Mouse (Mus musculus) ES-E14 (cell line): ENCODE data around the gene Tnrc18. TPM values are rescaled to one million over a fixed set of nuclear protein-coding genes. Genes with fewer than 3 reads are reported as not detected.
A peak's percentile ranks its signal among the peaks of the same experiment; 100 is the strongest.

Experiments
- DNase-seq: peaks from one replicate; pipeline ENCODE4 v3.0.0-alpha.2; 2013; ENCODE audit warnings: low read depth, low spot score
- H3K27ac ChIP-seq: 2 replicates; pipeline ENCODE4 v1.5.1; 2012; ENCODE audit warnings: low read depth, mild to moderate bottlenecking, low read length, moderate library complexity, mixed read lengths; ENCODE audit not compliant: poor library complexity, insufficient read depth, severe bottlenecking
- H3K36me3 ChIP-seq: 2 replicates; pipeline ENCODE4 v1.6.1; 2012; ENCODE audit warnings: mild to moderate bottlenecking, low read length, moderate library complexity, mixed read lengths; ENCODE audit not compliant: control insufficient read depth, poor library complexity, insufficient read depth, severe bottlenecking
- H3K4me1 ChIP-seq, 2 experiments: fragments of 150-350 bp in 1 of 2; sonication (generic) in 1 of 2; 2 replicates each; pipeline ENCODE4 v1.6.1; 2012; ENCODE audit warnings: low read length in 2 of 2, mild to moderate bottlenecking in 1 of 2, mixed read lengths in 1 of 2; ENCODE audit not compliant: control insufficient read depth in 2 of 2, insufficient read depth in 2 of 2, poor library complexity in 1 of 2
- H3K4me3 ChIP-seq, 2 experiments: fragments of 150-350 bp in 1 of 2; sonication (generic) in 1 of 2; 2 replicates each; pipeline ENCODE4 v1.5.1; 2012; ENCODE audit warnings: low read length in 2 of 2, low read depth in 1 of 2, mild to moderate bottlenecking in 1 of 2, mixed read lengths in 1 of 2; ENCODE audit not compliant: insufficient read depth in 1 of 2, poor library complexity in 1 of 2, severe bottlenecking in 1 of 2
- H3K9ac ChIP-seq: 2 replicates; pipeline ENCODE4 v1.6.1; 2012; ENCODE audit warnings: low read depth, mild to moderate bottlenecking, low read length, mixed read lengths; ENCODE audit not compliant: poor library complexity, insufficient read depth, severe bottlenecking
- H3K9me3 ChIP-seq: fragments of 150-350 bp; sonication (generic); 2 replicates; pipeline ENCODE4 v1.6.1; 2012; ENCODE audit warnings: low read depth, mild to moderate bottlenecking, low read length; ENCODE audit not compliant: control insufficient read depth, insufficient read depth
- CHD2 ChIP-seq: IDR thresholded peaks from 2 replicates; pipeline ENCODE4 v1.6.1; 2014; ENCODE audit warnings: mild to moderate bottlenecking, low read depth, low read length, inconsistent platforms
- HCFC1 ChIP-seq: IDR thresholded peaks from 2 replicates; pipeline ENCODE4 v1.6.1; 2012; ENCODE audit warnings: low read length, inconsistent platforms, borderline replicate concordance; ENCODE audit not compliant: insufficient read depth
- MAFK ChIP-seq: IDR thresholded peaks from 2 replicates; pipeline ENCODE4 v1.6.1; 2014; ENCODE audit warnings: mild to moderate bottlenecking, low read depth, low read length, inconsistent platforms; ENCODE audit not compliant: insufficient read depth
- ZC3H11A ChIP-seq: IDR thresholded peaks from 2 replicates; pipeline ENCODE4 v1.6.1; 2012; ENCODE audit warnings: low read depth, mild to moderate bottlenecking, inconsistent platforms, low read length, borderline replicate concordance
- ZNF384 ChIP-seq: IDR thresholded peaks from 2 replicates; pipeline ENCODE4 v1.6.1; 2012; ENCODE audit warnings: low read depth, low read length, inconsistent platforms
- in situ Hi-C, 2 experiments: fragments of 600-800 bp; cut with MboI; formaldehyde crosslinking; loops; one replicate each; pipeline ENCODE4 v1.15.1; 2025; ENCODE audit warnings: low sequenced_read_pairs in 2 of 2, inconsistent platforms in 1 of 2; ENCODE audit not compliant: unreplicated experiment in 2 of 2
- total RNA-seq: library from RNA; depleted of rRNA; stranded (reverse); fragments of 300-350 nt; gene quantifications from 2 replicates; pipeline ENCODE4 v1.2.3, GENCODE M21; 2012

Tnrc18 gene
- total RNA-seq, 1 experiment = 20.7 TPM

DNA sequence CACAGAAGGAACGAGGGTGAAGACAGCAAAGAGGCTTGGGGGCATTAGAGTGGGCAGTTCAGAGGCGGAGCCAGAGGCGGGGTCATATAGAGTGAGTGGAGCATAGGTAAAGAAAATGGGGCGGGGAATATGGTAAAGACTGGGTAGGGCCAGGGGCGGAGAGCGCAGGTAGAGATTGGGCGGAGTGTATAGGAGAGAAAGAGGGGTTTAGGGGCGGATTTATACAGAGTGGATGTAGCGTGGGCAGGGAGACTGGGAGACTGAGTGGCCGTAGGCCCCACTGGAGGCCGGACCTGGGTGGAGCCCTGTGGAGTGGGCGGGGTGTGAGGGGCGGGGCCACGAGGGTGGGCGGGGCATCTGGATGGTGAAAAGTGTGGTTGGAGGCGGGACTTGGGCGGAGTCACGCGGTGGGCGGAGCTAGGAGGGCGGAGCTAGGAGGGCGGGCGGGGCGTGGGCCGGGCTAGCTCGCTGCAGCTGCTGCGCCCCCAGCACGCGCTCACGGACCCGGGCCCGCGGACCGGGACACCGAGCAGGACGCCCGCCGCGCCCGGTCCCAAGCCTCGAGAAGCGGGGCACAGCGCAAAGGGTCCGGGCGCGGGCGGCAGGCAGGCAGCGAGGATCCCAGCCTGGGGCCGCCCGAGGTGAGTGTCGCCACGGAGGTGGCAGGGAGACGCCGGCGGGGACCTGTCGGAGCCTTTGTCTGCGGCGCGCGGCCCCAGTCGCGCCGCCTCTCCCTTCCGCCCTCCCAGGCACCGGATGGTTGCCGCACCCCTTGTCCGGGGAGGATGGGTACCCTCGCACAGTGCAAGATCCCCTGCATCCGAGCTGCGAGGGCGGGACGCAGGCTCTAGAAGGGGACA is 115.6 kb downstream of the Tnrc18 start:
- Histone ChIP-seq H3K9me3 (no peaks in the 10 kb centered on the region), H3K9ac (peak overlapping the region; percentile 79), H3K27ac (no peak overlapping the region), H3K36me3 (no peaks in the 10 kb centered on the region), H3K4me1 (peaks cover 0 to 6% of the 10 kb centered on the region in 2 experiments; a peak in 1 of 4 replicates), H3K4me3 (peak overlapping the region; percentile 72 to 88)
- in situ Hi-C loops = no loop called here
- peak; percentile 87 for DNase-seq
- TF ChIP-seq HCFC1 = no peak

DNA sequence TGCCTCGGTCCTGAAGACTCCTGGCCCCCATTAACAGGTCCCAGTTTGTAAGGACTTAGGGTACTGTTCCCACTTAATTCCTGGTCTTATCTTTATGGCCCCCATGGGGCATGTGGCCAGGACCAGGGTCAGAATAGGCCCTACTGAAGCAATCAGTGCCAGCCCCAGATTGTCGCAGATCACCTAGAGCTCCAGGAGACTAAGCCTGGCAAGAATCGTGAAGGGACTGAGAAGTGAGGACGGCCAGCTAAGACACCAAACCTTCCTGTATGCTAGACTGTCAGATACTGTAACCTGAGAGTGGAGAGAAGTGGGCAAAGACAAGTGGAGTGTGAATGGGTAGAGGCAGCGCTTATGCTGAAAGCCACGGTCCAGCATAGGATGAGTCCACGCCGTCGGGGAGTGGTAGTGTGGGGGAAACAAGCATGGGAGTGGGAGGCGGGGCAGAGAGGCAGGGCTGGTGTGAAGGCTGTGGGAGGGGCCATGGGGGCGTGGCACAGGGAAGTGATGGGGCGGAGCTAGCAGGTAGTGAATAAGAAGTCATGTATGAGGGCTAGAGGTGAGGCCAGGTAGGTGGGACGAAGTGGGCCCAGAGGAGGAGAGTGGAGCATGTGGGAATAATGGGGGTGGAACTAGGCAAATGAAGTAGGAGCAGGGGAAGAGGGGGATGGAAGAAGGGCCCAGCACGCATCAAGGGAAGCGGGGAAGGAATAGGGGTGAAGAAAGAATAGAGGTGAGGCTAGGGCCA is 116.4 kb downstream of the Tnrc18 start:
- H3K4me3 ChIP-seq = peak overlapping the region; percentile 64 to 72
- in situ Hi-C loops = no loop called here
- no peaks in the 10 kb centered on the region for H3K9me3 ChIP-seq
- H3K9ac ChIP-seq = no peak overlapping the region
- H3K4me1 ChIP-seq = peaks cover 2 to 9% of the 10 kb centered on the region in 2 experiments; a peak in 2 of 4 replicates
- H3K36me3 ChIP-seq = no peaks in the 10 kb centered on the region
- DNase-seq = peak; percentile 91
- TF ChIP-seq CHD2 (no peak), ZNF384 (no peak), ZC3H11A (no peak), HCFC1 (no peak), MAFK (no peak)
- no peak overlapping the region for H3K27ac ChIP-seq

DNA sequence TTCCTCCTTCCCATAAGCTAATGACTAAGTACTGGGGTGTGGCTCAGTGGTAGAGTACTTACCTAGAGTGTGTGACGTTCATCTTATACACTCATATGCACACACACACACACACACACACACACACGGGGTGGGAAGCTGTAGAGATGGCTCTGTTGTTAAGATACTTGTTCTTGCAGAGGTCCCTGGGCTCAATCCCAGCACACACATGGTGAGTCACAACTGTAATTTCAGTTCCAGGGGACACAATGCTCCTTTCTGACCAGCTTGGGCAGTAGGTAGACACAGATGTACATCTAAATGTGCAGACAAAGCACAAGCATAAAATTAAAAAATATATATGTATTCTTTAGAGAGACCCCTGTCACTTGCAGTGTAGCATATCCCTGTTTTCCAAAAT is 119.7 kb downstream of the Tnrc18 start:
- in situ Hi-C loops = no loop called here

DNA sequence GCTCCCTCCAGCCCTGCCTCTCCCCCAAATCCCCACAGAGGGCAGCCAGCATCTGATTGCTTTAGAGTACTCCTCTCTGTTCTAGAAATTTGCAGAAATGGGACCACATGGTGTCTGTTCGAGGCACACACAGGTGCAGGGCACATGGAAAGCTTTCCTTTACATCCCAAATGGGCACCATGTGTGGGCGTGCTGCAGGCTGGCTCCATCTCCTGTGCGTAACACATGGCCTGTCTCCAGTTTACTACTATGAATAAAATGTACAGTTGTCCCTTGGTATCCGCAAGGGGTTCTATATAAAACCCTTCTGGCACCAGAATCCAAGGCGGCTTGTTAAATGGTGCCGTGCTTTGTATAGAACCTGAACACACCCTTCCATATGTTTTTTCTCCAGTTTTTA is 120.6 kb downstream of the Tnrc18 start:
- Histone ChIP-seq H3K4me1 (peaks cover 2 to 7% of the 10 kb centered on the region in 2 experiments; a peak in 2 of 4 replicates), H3K9ac (no peak overlapping the region), H3K4me3 (no peak overlapping the region), H3K9me3 (no peaks in the 10 kb centered on the region), H3K27ac (no peak overlapping the region), H3K36me3 (no peaks in the 10 kb centered on the region)
- in situ Hi-C loops = no loop called here
- DNase-seq = no peak
- TF ChIP-seq CHD2 (no peak), MAFK (no peak), ZC3H11A (no peak), HCFC1 (no peak), ZNF384 (no peak)

More for the DNA sequence above, 119.7 kb downstream of the Tnrc18 start:
- no peaks in the 10 kb centered on the region for H3K36me3 ChIP-seq
- no peak overlapping the region for H3K27ac ChIP-seq
- DNase-seq = no peak
- H3K4me3 ChIP-seq = no peak overlapping the region
- H3K9ac ChIP-seq = no peak overlapping the region
- H3K9me3 ChIP-seq = no peaks in the 10 kb centered on the region
- peaks cover 2 to 9% of the 10 kb centered on the region in 2 experiments; a peak in 2 of 4 replicates for H3K4me1 ChIP-seq
- no peak for TF ChIP-seq ZNF384
- no peak for TF ChIP-seq HCFC1
- TF ChIP-seq ZC3H11A = no peak
- TF ChIP-seq MAFK = no peak
- no peak for TF ChIP-seq CHD2
